Mouse (Mus musculus): ENCODE data around the gene Psenen. TPM values are rescaled to one million over a fixed set of nuclear protein-coding genes. Genes with fewer than 3 reads are reported as not detected.
A peak's percentile ranks its signal among the peaks of the same experiment; 100 is the strongest.

Gene Psenen
- polyA plus RNA-seq, 1 experiment from 2014 or later: 106 TPM

DNA sequence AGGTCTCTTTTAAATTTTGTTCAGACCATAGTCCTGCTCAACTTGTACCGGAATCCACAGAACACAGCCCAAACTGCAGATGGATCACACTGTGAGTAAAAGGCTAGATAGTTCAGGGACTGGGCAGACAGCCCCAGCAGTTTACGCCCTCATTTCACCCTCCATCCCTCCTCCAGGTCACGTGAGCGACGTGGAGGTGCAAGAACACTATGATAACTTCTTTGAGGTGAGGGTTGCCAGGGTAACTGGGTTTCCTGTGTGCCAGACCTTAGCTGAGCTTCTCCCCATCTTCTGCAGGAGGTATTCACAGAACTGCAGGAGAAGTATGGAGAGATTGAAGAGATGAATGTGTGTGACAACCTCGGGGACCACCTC is 466 bp upstream of the Psenen start:
- Histone ChIP-seq H3K9ac (peak overlapping the region; percentile 93), H3K4me3 (peak overlapping the region; percentile 95), H3K36me3 (peaks cover 31% of the 10 kb centered on the region), H3K4me1 (replicated peaks) (peaks cover 25% of the 10 kb centered on the region), H3K9me3 (replicated peaks) (no peaks in the 10 kb centered on the region), H3K27ac (peak overlapping the region; percentile 99), H3K4me2 (peak overlapping the region; percentile 67), H3K27me3 (no peaks in the 10 kb centered on the region)
- 24% methylated on average over 6 of the region's 6 CpGs for WGBS
- ATAC-seq (replicated peaks; ENCODE audit: insufficient number of reproducible peaks, insufficient read depth, low FRiP score, low read depth): no peak

GRCm38 (mm10) chr7:30562526-30563116 is 806 bp downstream of the Psenen start:
- Histone ChIP-seq H3K27ac (peak overlapping the region; percentile 99), H3K4me3 (peak overlapping the region; percentile 95), H3K9me3 (replicated peaks) (no peaks in the 10 kb centered on the region), H3K4me1 (replicated peaks) (peaks cover 37% of the 10 kb centered on the region), H3K4me2 (peak overlapping the region; percentile 67), H3K36me3 (peaks cover 26% of the 10 kb centered on the region), H3K9ac (peak overlapping the region; percentile 69), H3K27me3 (no peaks in the 10 kb centered on the region)
- no peak for ATAC-seq (replicated peaks; ENCODE audit: insufficient number of reproducible peaks, insufficient read depth, low FRiP score, low read depth)
- WGBS: under 1% methylated on average over 27 of the region's 27 CpGs

DNA sequence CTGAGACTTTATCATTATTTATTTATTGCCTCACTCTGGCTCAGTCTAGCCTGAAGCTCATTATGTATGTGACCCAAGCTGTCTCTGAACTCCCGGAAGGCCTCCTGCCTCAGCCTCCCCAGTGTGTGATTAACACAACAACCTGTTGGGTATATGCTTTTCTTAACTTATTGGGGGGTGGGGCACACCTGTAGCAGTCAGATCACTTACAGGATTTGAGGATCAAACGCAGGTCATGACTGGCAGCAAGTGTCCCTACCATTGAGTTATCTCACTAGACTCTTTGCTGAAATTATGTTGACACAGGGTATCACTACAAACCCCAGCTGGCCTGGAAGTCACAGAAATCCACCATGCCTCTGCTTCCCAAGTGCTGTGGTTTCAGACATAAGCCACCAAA is 3.1 kb downstream of the Psenen start:
- H3K4me3 ChIP-seq: peak overlapping the region; percentile 76; the same call in 1 of the 2 replicates
- peaks cover 20% of the 10 kb centered on the region for H3K36me3 ChIP-seq
- peak overlapping the region; percentile 93; the same call in 1 of the 2 replicates for H3K4me2 ChIP-seq
- peaks cover 38% of the 10 kb centered on the region for H3K4me1 ChIP-seq (replicated peaks)
- 61% methylated on average over 2 of the region's 2 CpGs for WGBS
- no peak overlapping the region for H3K9ac ChIP-seq
- ATAC-seq (replicated peaks; ENCODE audit: insufficient number of reproducible peaks, insufficient read depth, low FRiP score, low read depth): no peak
- H3K27ac ChIP-seq: peak overlapping the region; percentile 4
- H3K27me3 ChIP-seq: no peaks in the 10 kb centered on the region
- H3K9me3 ChIP-seq (replicated peaks): no peaks in the 10 kb centered on the region

DNA sequence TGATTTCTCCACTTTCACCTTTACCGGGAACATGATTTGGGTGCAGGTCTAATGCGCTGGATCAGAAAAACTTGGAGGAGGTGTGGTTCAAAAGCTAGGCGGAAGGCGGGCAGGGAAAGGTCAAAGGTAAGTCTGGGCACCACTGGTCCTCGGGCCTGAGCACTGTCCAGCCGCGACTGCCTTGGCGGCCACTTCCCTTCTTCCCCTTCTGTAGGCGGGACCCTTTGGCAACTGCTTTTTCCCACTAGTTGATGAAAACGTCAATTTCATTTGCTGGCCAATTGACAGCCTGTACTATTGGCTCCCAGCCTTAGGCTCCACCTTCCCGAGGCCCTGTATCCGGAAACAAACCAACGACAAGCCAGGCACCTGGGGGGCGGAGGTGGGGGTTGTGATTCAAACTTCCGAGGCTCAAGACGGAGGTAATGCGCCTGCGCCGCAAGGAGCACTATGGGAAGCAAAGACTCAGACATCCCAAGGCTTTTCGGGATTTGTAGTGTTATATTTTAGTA is 3.9 kb downstream of the Psenen start, which contains the start of gene Lin37:
Gene Lin37, minus strand, starts transcription at position 396 of the 512 bp plus-strand sequence.
- Histone ChIP-seq H3K27ac (peak within 1 kb of the TSS; percentile 64), H3K4me1 (replicated peaks) (peaks cover 38% of the 10 kb centered on the region), H3K9me3 (replicated peaks) (no peaks in the 10 kb centered on the region), H3K4me2 (peak within 1 kb of the TSS; percentile 93), H3K36me3 (peaks cover 26% of the 10 kb centered on the region), H3K4me3 (peak within 1 kb of the TSS; percentile 76), H3K27me3 (no peaks in the 10 kb centered on the region), H3K9ac (peak within 1 kb of the TSS; percentile 71)
- under 1% methylated on average over 20 of the region's 20 CpGs for WGBS
- peak; percentile 80 for ATAC-seq (replicated peaks; ENCODE audit: insufficient number of reproducible peaks, insufficient read depth, low FRiP score, low read depth)

DNA sequence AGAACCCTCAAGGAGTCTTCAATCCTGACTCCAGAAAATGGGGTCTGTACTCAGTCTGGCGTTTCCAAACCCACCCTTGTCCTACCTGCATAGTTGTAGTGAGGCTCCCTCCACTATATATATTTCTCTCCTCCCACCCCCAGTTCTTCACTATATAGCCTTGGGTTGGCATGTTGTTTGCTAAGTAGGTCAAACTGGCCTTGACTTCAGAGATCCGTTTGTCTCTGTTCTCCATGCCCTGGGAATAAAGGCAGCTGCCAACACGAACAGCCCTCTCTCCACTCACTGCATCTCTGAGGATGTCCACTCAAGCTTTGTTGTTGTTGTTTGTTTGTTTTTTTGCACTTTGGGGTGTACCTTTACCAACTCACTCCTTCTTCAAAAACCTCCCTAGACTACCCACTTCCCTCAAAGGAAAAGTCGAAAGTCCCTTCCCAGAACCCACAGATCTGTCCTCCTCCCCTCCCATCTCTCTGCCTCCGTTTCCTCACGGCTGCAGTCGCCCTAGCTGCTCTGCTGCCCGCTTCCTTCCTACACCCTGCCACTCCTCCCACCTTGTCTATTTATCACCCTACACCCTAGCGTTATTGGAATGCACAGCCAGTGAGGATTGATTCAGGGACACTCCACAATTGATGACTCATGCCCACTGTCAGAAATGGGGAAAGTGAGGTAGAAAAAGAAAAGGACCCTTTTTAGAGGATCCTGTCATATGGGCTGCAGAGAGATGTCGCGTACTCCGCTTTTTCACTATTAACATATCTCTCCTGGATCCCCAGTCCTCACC is 4.6 kb downstream of the Psenen start:
- Histone ChIP-seq H3K4me2 (peak overlapping the region; percentile 93), H3K4me1 (replicated peaks) (peaks cover 37% of the 10 kb centered on the region), H3K27me3 (no peaks in the 10 kb centered on the region), H3K4me3 (peak overlapping the region; percentile 76), H3K9ac (peak overlapping the region; percentile 71), H3K36me3 (peaks cover 28% of the 10 kb centered on the region), H3K9me3 (replicated peaks) (no peaks in the 10 kb centered on the region), H3K27ac (peak overlapping the region; percentile 64)
- no peak for ATAC-seq (replicated peaks; ENCODE audit: insufficient number of reproducible peaks, insufficient read depth, low FRiP score, low read depth)
- WGBS: 12% methylated on average over 12 of the region's 12 CpGs

- Histone ChIP-seq H3K9me3 (replicated peaks) (no peaks in the 10 kb centered on the region), H3K4me3 (peak overlapping the region; percentile 76)
- ATAC-seq (replicated peaks; ENCODE audit: insufficient number of reproducible peaks, insufficient read depth, low FRiP score, low read depth): no peak
These were observed 5.4 kb downstream of the Psenen start for GRCm38 (mm10) chr7:30557901-30558514.

DNA sequence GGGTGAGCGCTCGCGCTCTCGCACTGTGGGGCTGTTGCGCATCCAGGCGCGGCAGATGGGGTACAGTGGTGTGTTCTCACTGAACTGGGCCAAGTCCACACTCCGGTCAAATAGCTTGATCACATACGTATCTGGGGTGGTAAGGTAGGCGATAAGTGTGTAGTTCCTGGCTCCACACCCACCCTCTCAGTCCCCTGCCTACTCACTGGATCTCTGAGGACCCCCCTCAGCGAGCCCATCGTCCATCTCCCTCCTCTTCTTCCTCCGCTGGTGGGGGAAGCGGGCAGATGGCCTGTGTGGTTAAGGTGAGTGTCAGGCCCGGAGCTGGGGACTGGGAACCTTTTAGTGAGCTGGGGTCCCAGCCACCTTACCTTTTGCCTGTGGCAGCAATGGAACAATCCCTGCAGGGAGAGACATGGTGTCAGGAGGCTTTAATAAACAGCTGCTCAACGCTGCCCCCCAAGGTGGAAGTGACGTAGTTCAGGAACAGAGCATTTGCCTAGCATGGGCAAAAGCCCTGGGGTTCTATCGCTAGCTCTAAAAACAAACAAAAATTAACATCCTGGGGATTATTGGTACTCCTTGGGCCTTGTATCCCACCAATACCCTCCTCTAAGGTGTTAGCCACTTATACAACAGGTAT is 6.4 kb downstream of the Psenen start:
- Histone ChIP-seq H3K9me3 (replicated peaks) (no peaks in the 10 kb centered on the region), H3K27ac (no peak overlapping the region), H3K4me2 (no peak overlapping the region), H3K27me3 (no peaks in the 10 kb centered on the region), H3K9ac (no peak overlapping the region), H3K36me3 (peaks cover 28% of the 10 kb centered on the region), H3K4me3 (no peak overlapping the region), H3K4me1 (replicated peaks) (peaks cover 44% of the 10 kb centered on the region)
- ATAC-seq (replicated peaks; ENCODE audit: insufficient number of reproducible peaks, insufficient read depth, low FRiP score, low read depth): no peak
- 94% methylated on average over 18 of the region's 18 CpGs for WGBS

More at GRCm38 (mm10) chr7:30557901-30558514, 5.4 kb downstream of the Psenen start:
- no peak overlapping the region for H3K27ac ChIP-seq
- H3K9ac ChIP-seq: 0 out of 2 replicates have a peak overlapping the region, but pooled peaks have one; percentile 71
- H3K27me3 ChIP-seq: no peaks in the 10 kb centered on the region
- peak overlapping the region; percentile 93 for H3K4me2 ChIP-seq
- peaks cover 28% of the 10 kb centered on the region for H3K36me3 ChIP-seq
- H3K4me1 ChIP-seq (replicated peaks): peaks cover 42% of the 10 kb centered on the region
- 85% methylated on average over 13 of the region's 13 CpGs for WGBS

DNA sequence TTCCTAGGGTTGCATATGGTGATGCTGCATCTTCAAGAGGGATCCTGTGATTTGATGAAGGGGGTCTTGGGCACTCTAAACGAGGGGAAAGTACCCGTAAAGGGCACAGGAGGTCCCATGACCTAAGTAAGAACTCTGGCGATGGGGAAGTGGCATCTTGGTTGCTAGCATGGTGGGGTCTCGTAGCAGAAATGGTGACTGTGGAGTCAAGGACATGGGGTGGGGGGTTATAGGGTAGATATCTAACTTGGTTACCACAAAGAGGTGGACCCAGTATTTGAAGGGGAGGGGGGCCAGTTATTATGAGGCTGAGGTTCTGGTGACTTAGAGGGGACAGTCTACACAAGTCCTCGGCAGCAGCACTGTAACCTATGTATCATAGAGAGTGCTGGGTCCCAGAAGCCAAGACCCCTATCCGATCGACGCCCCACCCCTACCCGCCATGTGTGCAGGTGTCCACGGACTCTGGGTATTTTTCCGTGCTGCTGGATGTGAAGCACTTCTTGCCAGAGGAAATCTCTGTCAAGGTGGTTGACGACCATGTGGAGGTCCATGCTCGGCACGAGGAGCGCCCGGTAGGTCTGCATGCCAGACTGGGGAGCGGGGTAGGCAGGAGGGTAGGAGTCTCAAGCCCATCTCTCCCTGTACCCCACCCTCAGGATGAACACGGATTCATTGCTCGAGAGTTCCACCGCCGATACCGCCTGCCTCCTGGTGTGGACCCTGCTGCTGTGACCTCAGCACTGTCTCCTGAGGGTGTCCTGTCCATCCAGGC is 9.4 kb downstream of the Psenen start:
- peaks cover 32% of the 10 kb centered on the region for H3K4me1 ChIP-seq (replicated peaks)
- H3K36me3 ChIP-seq: peaks cover 29% of the 10 kb centered on the region
- no peaks in the 10 kb centered on the region for H3K27me3 ChIP-seq
- peak overlapping the region; percentile 99 for H3K27ac ChIP-seq
- 81% methylated on average over 22 of the region's 22 CpGs for WGBS
- ATAC-seq (replicated peaks; ENCODE audit: insufficient number of reproducible peaks, insufficient read depth, low FRiP score, low read depth): no peak
- H3K4me3 ChIP-seq: peak overlapping the region; percentile 80
- peak overlapping the region; percentile 93 for H3K4me2 ChIP-seq
- H3K9me3 ChIP-seq (replicated peaks): no peaks in the 10 kb centered on the region
- peak overlapping the region; percentile 78 for H3K9ac ChIP-seq

GRCm38 (mm10) chr7:30553021-30553589 is 10.3 kb downstream of the Psenen start:
- peaks cover 37% of the 10 kb centered on the region for H3K36me3 ChIP-seq
- 2% methylated on average over 23 of the region's 23 CpGs for WGBS
- H3K4me2 ChIP-seq: peak overlapping the region; percentile 93
- H3K9ac ChIP-seq: peak overlapping the region; percentile 78
- no peaks in the 10 kb centered on the region for H3K27me3 ChIP-seq
- H3K4me1 ChIP-seq (replicated peaks): peaks cover 23% of the 10 kb centered on the region
- peak overlapping the region; percentile 80 for H3K4me3 ChIP-seq
- H3K27ac ChIP-seq: peak overlapping the region; percentile 99
- ATAC-seq (replicated peaks; ENCODE audit: insufficient number of reproducible peaks, insufficient read depth, low FRiP score, low read depth): peak; percentile 32; the same call in 1 of the 2 replicates
- H3K9me3 ChIP-seq (replicated peaks): no peaks in the 10 kb centered on the region

Data from heart, embryonic 15.5 days (tissue).